Mouse (Mus musculus) urinary bladder, postnatal 4 days (tissue): ENCODE data around the gene Gm20920.
"Not testable (repeated sequence)": the region's sequence is repeated elsewhere in the genome, so short reads cannot be mapped to it uniquely, and the experiment has no call there.

ENCODE experiments used
- DNase-seq, 2 experiments: peaks; one replicate each; pipeline ENCODE4 v3.0.0; 2021 to 2022; ENCODE audit warnings: low spot score in 2 of 2

The Gm20920 gene

DNA sequence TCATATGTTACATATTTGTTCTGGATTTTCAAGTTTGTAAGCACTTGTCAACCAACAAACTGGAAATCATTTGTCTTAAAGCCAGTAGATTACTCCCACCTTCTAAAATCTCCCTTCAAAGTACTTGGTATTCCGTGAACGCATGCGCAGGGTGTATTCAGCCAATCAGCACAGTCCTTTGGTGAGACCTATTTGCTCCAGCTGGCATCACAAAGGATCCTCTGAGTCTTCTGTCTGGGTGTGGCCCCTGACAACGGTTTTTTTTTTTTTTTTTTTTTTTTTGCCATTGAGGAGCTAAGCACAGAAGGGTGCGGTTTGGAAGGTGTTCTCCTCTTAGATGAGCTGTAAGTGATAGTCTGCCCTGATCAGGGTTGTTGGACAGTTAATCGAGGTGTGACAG is at the start of gene Gm20920:
Gene Gm20920, plus strand, starts transcription at position 301 of the 400 bp plus-strand sequence.
- not testable (repeated sequence) for DNase-seq
